Mouse (Mus musculus): ENCODE data around the gene Ttll1. TPM values are rescaled to one million over a fixed set of nuclear protein-coding genes. Genes with fewer than 3 reads are reported as not detected.
"Not testable (repeated sequence)": the region's sequence is repeated elsewhere in the genome, so short reads cannot be mapped to it uniquely, and the experiment has no call there.

Gene Ttll1
- polyA plus RNA-seq, 1 experiment from 2014 or later: 18.7 TPM

- H3K4me1 ChIP-seq (ENCODE audit: control insufficient read depth, insufficient read depth, low read length): peaks cover 26% of the 10 kb centered on the region
- H3K9me3 ChIP-seq (replicated peaks; ENCODE audit: control insufficient read depth, low read length): no peaks in the 10 kb centered on the region
- peak; percentile 48 for ATAC-seq (replicated peaks; ENCODE audit: insufficient number of reproducible peaks, low FRiP score, low TSS enrichment)
- peak overlapping the region; percentile 44; the same call in 1 of the 2 replicates for H3K4me2 ChIP-seq
- H3K9ac ChIP-seq (ENCODE audit: low read depth, low read length): peak overlapping the region; percentile 49; the same call in 1 of the 2 replicates
- no peaks in the 10 kb centered on the region for H3K36me3 ChIP-seq (ENCODE audit: control insufficient read depth, insufficient read depth, low read length)
- no peak overlapping the region for H3K4me3 ChIP-seq (ENCODE audit: low read depth, low read length)
- H3K27ac ChIP-seq (ENCODE audit: low read depth, low read length): peak overlapping the region; percentile 22; the same call in 1 of the 2 replicates
- WGBS (ENCODE audit: insufficient replicate concordance): 31% methylated on average over 20 of the region's 20 CpGs
- H3K27me3 ChIP-seq (ENCODE audit: control insufficient read depth, insufficient read depth, low read length): no peaks in the 10 kb centered on the region
Measured at GRCm38 (mm10) chr15:83518215-83519048, 7.7 kb upstream of the Ttll1 start.

DNA sequence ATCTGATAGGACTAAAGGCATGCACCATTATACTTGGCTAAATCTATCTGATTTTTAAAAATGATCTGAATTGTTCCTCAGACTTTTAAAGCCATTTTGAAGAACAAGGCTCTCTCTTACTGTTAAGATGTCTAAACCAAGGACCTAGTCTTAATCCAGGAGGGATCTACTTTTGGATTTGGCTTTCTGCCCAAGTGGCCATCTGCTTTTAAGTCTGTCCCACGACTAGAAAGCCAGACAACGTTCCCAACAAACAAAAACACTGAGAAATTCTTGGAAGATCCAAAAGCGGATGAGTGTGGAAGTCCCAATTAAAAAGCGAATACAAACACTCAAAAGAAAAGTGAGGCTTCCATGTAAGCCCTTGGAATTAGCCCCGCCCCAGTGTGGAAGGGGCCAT, 4.3 kb upstream of the Ttll1 start:
- Histone ChIP-seq H3K4me2 (no peak overlapping the region), H3K27me3 (ENCODE audit: control insufficient read depth, insufficient read depth, low read length) (no peaks in the 10 kb centered on the region), H3K9ac (ENCODE audit: low read depth, low read length) (no peak overlapping the region), H3K36me3 (ENCODE audit: control insufficient read depth, insufficient read depth, low read length) (no peaks in the 10 kb centered on the region), H3K9me3 (replicated peaks; ENCODE audit: control insufficient read depth, low read length) (no peaks in the 10 kb centered on the region), H3K4me1 (ENCODE audit: control insufficient read depth, insufficient read depth, low read length) (peaks cover 9% of the 10 kb centered on the region), H3K27ac (ENCODE audit: low read depth, low read length) (no peak overlapping the region), H3K4me3 (ENCODE audit: low read depth, low read length) (no peak overlapping the region)
- WGBS (ENCODE audit: insufficient replicate concordance): 69% methylated on average over 5 of the region's 5 CpGs
- ATAC-seq (replicated peaks; ENCODE audit: insufficient number of reproducible peaks, low FRiP score, low TSS enrichment): no peak

DNA sequence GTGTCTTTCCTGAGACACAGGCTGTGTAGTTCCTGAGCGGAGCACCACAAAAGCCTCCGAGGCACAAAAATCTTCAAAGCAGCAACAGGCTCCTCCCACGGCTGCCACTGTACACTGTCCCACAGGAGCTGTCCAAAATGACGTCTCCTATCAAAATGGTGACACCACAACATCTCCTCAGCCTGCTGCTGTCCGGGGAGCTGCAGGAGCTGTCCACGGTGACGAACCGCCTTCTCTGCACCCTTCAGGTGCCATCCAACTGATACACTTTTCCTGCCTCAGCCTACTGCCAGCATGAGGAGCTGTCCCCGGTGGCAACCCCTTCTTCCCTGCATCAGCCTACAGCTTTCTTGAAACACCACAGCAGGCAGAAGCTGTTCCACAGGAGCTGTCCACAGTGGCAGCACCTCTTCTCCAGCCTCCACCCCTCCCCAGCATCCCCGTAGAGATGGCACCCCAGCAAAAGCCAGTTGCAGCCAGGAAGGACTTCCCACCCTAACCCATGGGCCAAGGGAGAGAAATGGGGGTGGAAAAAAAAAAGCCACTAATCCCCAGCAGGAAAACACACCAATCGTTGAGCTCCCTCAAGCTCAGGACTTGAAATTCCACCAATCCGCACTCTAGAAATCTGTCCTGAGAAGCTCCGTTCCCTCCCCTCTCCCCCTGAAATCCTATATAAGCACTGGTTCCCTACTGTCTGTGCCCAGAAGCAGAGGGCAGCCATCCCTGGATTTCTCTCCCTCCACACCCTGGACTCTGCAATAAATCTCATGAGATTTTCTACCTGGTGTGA, 2.0 kb upstream of the Ttll1 start:
- Histone ChIP-seq H3K4me2 (no peak overlapping the region), H3K36me3 (ENCODE audit: control insufficient read depth, insufficient read depth, low read length) (no peaks in the 10 kb centered on the region), H3K27me3 (ENCODE audit: control insufficient read depth, insufficient read depth, low read length) (no peaks in the 10 kb centered on the region), H3K9ac (ENCODE audit: low read depth, low read length) (no peak overlapping the region), H3K9me3 (replicated peaks; ENCODE audit: control insufficient read depth, low read length) (no peaks in the 10 kb centered on the region), H3K4me1 (ENCODE audit: control insufficient read depth, insufficient read depth, low read length) (peaks cover 4% of the 10 kb centered on the region; the same call in 1 of the 2 replicates), H3K27ac (ENCODE audit: low read depth, low read length) (no peak overlapping the region), H3K4me3 (ENCODE audit: low read depth, low read length) (no peak overlapping the region)
- ATAC-seq (replicated peaks; ENCODE audit: insufficient number of reproducible peaks, low FRiP score, low TSS enrichment): no peak
- WGBS (ENCODE audit: insufficient replicate concordance): 62% methylated on average over 13 of the region's 13 CpGs

DNA sequence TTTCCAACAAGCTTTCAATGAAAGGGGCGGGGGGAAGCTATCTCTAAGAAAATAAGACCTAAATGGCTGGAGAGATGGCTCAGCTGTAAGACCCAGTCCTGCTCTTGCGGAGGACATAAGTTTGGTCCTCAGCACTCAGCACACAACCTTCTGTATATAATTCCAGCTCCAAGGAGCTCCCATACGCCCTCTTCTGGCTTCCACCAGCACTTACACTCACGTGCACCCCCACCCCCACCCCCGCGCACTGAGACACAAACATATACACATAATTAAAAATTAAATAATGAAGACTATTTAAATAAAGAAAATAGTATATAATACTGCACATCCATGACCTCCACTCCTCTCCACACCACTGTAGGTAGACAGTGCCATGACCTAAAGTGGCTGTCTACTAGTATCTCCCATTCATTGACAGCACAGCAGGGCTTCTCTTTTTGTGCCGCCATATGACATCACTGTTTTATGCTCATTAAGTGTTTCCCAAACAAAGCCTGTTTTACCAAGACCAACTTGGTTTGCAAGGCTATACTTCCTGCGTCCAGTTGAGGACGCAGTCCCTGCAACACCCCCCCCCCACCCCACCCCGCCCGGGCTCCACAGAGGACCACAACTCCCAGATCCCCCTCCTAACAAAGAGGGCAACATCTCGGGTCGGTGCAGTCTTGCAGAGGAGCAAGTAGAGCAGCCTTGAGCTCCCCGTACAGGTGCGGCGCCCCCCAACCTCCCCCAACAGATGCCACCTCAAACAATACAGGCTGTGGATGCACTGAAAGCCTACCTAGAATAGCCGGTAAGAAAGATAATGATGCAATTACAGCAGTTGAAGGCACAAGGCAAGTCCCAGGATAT, 516 bp downstream of the Ttll1 start:
- Histone ChIP-seq H3K27ac (ENCODE audit: low read depth, low read length) (peak overlapping the region; percentile 29; the same call in 1 of the 2 replicates), H3K9ac (ENCODE audit: low read depth, low read length) (peak overlapping the region; percentile 75), H3K4me2 (peak overlapping the region; percentile 92), H3K4me3 (ENCODE audit: low read depth, low read length) (peak overlapping the region; percentile 68), H3K27me3 (ENCODE audit: control insufficient read depth, insufficient read depth, low read length) (no peaks in the 10 kb centered on the region), H3K9me3 (replicated peaks; ENCODE audit: control insufficient read depth, low read length) (no peaks in the 10 kb centered on the region), H3K36me3 (ENCODE audit: control insufficient read depth, insufficient read depth, low read length) (peaks cover 4% of the 10 kb centered on the region; the same call in 1 of the 2 replicates), H3K4me1 (ENCODE audit: control insufficient read depth, insufficient read depth, low read length) (peaks cover 4% of the 10 kb centered on the region; the same call in 1 of the 2 replicates)
- ATAC-seq (replicated peaks; ENCODE audit: insufficient number of reproducible peaks, low FRiP score, low TSS enrichment): peak; percentile 52; the same call in 1 of the 2 replicates
- 28% methylated on average over 17 of the region's 17 CpGs for WGBS (ENCODE audit: insufficient replicate concordance)

DNA sequence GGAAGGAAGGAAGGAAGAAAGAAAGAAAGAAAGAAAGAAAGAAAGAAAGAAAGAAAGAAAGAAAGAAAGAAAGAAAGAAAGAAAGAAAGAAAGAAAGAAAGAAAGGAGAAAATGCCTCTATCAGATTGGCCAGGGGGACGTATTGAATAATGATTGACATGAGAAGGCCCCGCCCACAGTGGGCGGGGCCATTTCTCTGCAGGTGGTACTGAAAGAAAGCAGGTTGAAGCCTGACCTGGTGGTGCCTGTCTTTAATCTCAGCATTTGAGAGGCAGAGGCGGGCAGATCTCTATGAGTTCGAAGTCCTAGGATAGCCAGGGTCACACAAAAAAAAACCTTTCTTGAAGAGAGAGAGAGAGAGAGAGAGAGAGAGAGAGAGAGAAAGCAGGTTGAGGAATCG, 9.2 kb downstream of the Ttll1 start:
- H3K9ac ChIP-seq (ENCODE audit: low read depth, low read length); H3K4me2 ChIP-seq; H3K4me3 ChIP-seq (ENCODE audit: low read depth, low read length); H3K27ac ChIP-seq (ENCODE audit: low read depth, low read length); H3K27me3 ChIP-seq (ENCODE audit: control insufficient read depth, insufficient read depth, low read length); H3K4me1 ChIP-seq (ENCODE audit: control insufficient read depth, insufficient read depth, low read length); H3K9me3 ChIP-seq (replicated peaks; ENCODE audit: control insufficient read depth, low read length); ATAC-seq (replicated peaks; ENCODE audit: insufficient number of reproducible peaks, low FRiP score, low TSS enrichment): not testable (repeated sequence)
- 62% methylated on average over 6 of the region's 6 CpGs for WGBS (ENCODE audit: insufficient replicate concordance)
- H3K36me3 ChIP-seq (ENCODE audit: control insufficient read depth, insufficient read depth, low read length): peaks cover 17% of the 10 kb centered on the region

DNA sequence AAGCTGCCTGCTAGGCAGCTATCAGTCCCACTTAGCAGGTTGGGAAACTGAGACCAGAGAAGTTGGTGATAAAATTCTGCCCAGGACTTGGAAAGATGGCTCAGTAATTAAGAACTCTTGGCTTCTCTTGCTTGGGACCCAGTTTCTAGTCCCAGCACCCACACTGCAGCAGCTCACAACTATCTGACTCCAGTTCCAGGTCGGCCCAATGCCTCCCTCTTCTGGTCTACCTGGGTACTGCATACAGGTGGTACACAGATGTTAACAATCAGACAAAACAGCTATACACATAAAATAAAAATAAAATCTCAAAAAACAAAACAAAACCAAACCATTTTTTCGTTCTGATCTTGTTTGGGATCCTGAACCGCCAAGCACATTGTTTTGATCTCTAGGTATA, 10.3 kb downstream of the Ttll1 start:
- no peak overlapping the region for H3K27ac ChIP-seq (ENCODE audit: low read depth, low read length)
- 48% methylated on average over 3 of the region's 3 CpGs for WGBS (ENCODE audit: insufficient replicate concordance)
- no peak for ATAC-seq (replicated peaks; ENCODE audit: insufficient number of reproducible peaks, low FRiP score, low TSS enrichment)
- H3K9me3 ChIP-seq (replicated peaks; ENCODE audit: control insufficient read depth, low read length): no peaks in the 10 kb centered on the region
- H3K4me1 ChIP-seq (ENCODE audit: control insufficient read depth, insufficient read depth, low read length): no peaks in the 10 kb centered on the region
- peaks cover 20% of the 10 kb centered on the region for H3K36me3 ChIP-seq (ENCODE audit: control insufficient read depth, insufficient read depth, low read length)
- H3K27me3 ChIP-seq (ENCODE audit: control insufficient read depth, insufficient read depth, low read length): no peaks in the 10 kb centered on the region
- H3K4me3 ChIP-seq (ENCODE audit: low read depth, low read length): no peak overlapping the region
- no peak overlapping the region for H3K9ac ChIP-seq (ENCODE audit: low read depth, low read length)
- no peak overlapping the region for H3K4me2 ChIP-seq

DNA sequence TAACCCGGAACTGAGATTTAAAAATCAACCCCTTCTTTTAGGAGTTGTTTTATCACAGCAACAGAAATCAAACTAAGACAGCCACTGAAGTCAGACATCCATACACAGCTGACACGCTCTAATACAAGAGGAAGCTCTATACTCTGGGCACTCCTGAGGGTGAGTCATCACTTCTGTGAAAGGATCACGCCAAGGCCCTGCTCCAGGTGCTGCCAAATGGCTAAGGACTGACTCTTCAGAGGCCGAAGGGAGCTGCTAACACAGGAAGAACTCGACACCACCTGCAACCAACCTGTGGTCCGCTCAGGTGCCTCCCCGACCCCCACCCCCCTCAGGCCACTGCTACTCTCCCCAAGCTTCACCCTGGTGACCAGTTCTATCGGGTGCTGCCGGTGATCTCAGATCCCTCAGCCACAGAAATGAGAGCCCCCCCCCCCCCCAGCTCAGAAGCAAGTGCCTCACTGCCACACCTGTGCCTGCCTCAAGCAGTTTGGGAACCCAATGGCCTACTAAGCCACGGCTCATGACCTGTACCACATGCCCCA, 11.4 kb downstream of the Ttll1 start:
- no peak overlapping the region for H3K4me2 ChIP-seq
- H3K4me3 ChIP-seq (ENCODE audit: low read depth, low read length): no peak overlapping the region
- ATAC-seq (replicated peaks; ENCODE audit: insufficient number of reproducible peaks, low FRiP score, low TSS enrichment): no peak
- WGBS (ENCODE audit: insufficient replicate concordance): 87% methylated on average over 10 of the region's 10 CpGs
- H3K27me3 ChIP-seq (ENCODE audit: control insufficient read depth, insufficient read depth, low read length): no peaks in the 10 kb centered on the region
- H3K9me3 ChIP-seq (replicated peaks; ENCODE audit: control insufficient read depth, low read length): no peaks in the 10 kb centered on the region
- H3K9ac ChIP-seq (ENCODE audit: low read depth, low read length): no peak overlapping the region
- peaks cover 17% of the 10 kb centered on the region for H3K36me3 ChIP-seq (ENCODE audit: control insufficient read depth, insufficient read depth, low read length)
- no peaks in the 10 kb centered on the region for H3K4me1 ChIP-seq (ENCODE audit: control insufficient read depth, insufficient read depth, low read length)
- H3K27ac ChIP-seq (ENCODE audit: low read depth, low read length): no peak overlapping the region

- H3K9me3 ChIP-seq (replicated peaks; ENCODE audit: control insufficient read depth, low read length): no peaks in the 10 kb centered on the region
- no peaks in the 10 kb centered on the region for H3K4me1 ChIP-seq (ENCODE audit: control insufficient read depth, insufficient read depth, low read length)
- H3K9ac ChIP-seq (ENCODE audit: low read depth, low read length): no peak overlapping the region
- H3K27ac ChIP-seq (ENCODE audit: low read depth, low read length): no peak overlapping the region
- no peak overlapping the region for H3K4me3 ChIP-seq (ENCODE audit: low read depth, low read length)
- 85% methylated on average over 6 of the region's 6 CpGs for WGBS (ENCODE audit: insufficient replicate concordance)
- no peak for ATAC-seq (replicated peaks; ENCODE audit: insufficient number of reproducible peaks, low FRiP score, low TSS enrichment)
- no peaks in the 10 kb centered on the region for H3K27me3 ChIP-seq (ENCODE audit: control insufficient read depth, insufficient read depth, low read length)
- peaks cover 17% of the 10 kb centered on the region for H3K36me3 ChIP-seq (ENCODE audit: control insufficient read depth, insufficient read depth, low read length)
- H3K4me2 ChIP-seq: no peak overlapping the region
Measured at GRCm38 (mm10) chr15:83497299-83497698, 13.4 kb downstream of the Ttll1 start.

All from heart, embryonic 11.5 days (tissue).